Mouse (Mus musculus) liver, adult 2 months (tissue): ENCODE results near the gene Chrna9.

Experiments used
- CTCF ChIP-seq: fragments of 200-500 bp; IDR thresholded peaks from 2 replicates; pipeline ENCODE4 v1.5.1; 2011; ENCODE audit warnings: low read depth, low read length, control low read depth
- POLR2A ChIP-seq: fragments of 200-500 bp; IDR thresholded peaks from 2 replicates; pipeline ENCODE4 v1.6.1; 2011; ENCODE audit warnings: low read length, control low read depth; ENCODE audit not compliant: insufficient read depth; ENCODE audit errors: extremely low read depth

- no peak for TF ChIP-seq CTCF
- no peak for TF ChIP-seq POLR2A
Measured at GRCm38 (mm10) chr5:66015449-66015961, 80.8 kb downstream of the Chrna9 start.
